ENCODE assay signal across 7 mouse cellular contexts in genomic region chr4:86674739-86675138, GRCm38 (mm10). TPM values are rescaled to one million over a fixed set of nuclear protein-coding genes. Genes with fewer than 3 reads are reported as not detected.
A peak's percentile ranks its signal among the peaks of the same experiment; 100 is the strongest.
DNase-seq lines count a peak whose midpoint lies in the region; ATAC-seq lines count a peak whose summit lies in the region.
"Not testable (repeated sequence)": the region's sequence is repeated elsewhere in the genome, so short reads cannot be mapped to it uniquely, and the experiment has no call there.

No protein-coding gene starts in this region.

- H3K4me1 ChIP-seq in liver, embryonic 16.5 days (ENCODE audit: control insufficient read depth, low read depth, low read length), result peaks cover 48% of the 10 kb centered on the region
- not testable (repeated sequence) for H3K4me1 ChIP-seq in stomach, embryonic 15.5 days

- H3K9ac ChIP-seq in liver, embryonic 16.5 days (ENCODE audit: low read depth, low read length); stomach, embryonic 15.5 days: not testable (repeated sequence)

- not testable (repeated sequence) for H3K36me3 ChIP-seq in liver, embryonic 16.5 days (ENCODE audit: control insufficient read depth, insufficient read depth); stomach, embryonic 15.5 days

- not testable (repeated sequence) for H3K27me3 ChIP-seq in liver, embryonic 16.5 days (ENCODE audit: control insufficient read depth, insufficient read depth, low read depth, low read length); stomach, embryonic 15.5 days (replicated peaks)

- DNase-seq in c-Kit-positive CD71-positive TER-119-positive erythroid progenitor cells, embryonic 14.5 days (ENCODE audit: low spot score), result peak; percentile 31
- peak; percentile 40 for DNase-seq in cerebellum, adult 8-10 months
- DNase-seq in heart, adult 11 months, result peak; percentile 30
- peak; percentile 48 for DNase-seq in liver

- peak; percentile 68 for ATAC-seq in common myeloid progenitor, adult 5-6 weeks (replicated peaks; ENCODE audit: low read depth, poor library complexity, severe bottlenecking)
- peak; percentile 93 for ATAC-seq in liver, embryonic 16.5 days (ENCODE audit: low read depth)
- ATAC-seq in stomach, embryonic 15.5 days (ENCODE audit: insufficient read depth, low FRiP score, low read depth), result peak; percentile 89

- H3K4me3 ChIP-seq in liver, embryonic 16.5 days (ENCODE audit: low read depth, low read length); stomach, embryonic 15.5 days (replicated peaks): not testable (repeated sequence)

- H3K9me3 ChIP-seq in liver, embryonic 16.5 days (replicated peaks; ENCODE audit: control insufficient read depth, low read length); stomach, embryonic 15.5 days: not testable (repeated sequence)

- H3K4me2 ChIP-seq in liver, embryonic 16.5 days (ENCODE audit: low read depth, low read length); stomach, embryonic 15.5 days: not testable (repeated sequence)

- peak overlapping the region; percentile 46 for H3K27ac ChIP-seq in liver, embryonic 16.5 days (ENCODE audit: low read length)
- H3K27ac ChIP-seq in stomach, embryonic 15.5 days, result not testable (repeated sequence)

RNA-seq across cellular contexts. Expression of gene Plin2, which starts 4.9 kb away (rescaled TPM):
- 55.0 and 80.2 TPM in 2 replicates for total RNA-seq in common myeloid progenitor, adult 5-6 weeks (2017)
- polyA plus RNA-seq in liver, embryonic 16.5 days (2015; fragmentation: Nextera tagmentation; extraction: Ambion mirVana), result 155 and 157 TPM in 2 replicates
- polyA plus RNA-seq in stomach, embryonic 15.5 days (2015; fragmentation: Nextera tagmentation; extraction: Ambion mirVana), result 76.3 and 82.3 TPM in 2 replicates
